In the genomic region with DNA sequence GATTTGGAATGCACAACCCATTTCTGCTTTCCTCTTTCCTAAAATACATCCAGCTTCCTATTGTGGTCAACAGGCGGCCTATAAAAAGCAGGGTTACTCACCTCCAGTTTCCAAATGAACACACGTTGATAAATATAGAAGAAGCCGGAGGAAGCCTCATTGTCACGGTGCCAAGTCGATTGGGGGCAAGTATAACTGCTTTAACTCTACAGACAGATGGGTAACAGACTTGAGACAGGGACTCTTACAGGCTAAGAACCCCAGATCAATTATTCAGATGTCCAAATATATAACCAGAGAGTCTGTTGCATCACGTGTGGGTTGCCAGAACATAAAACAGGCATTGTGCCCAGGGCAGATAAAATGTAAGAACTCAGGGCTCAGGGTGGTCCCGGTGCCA, we compare ENCODE assay signal across 8 mouse cellular contexts. TPM values are rescaled to one million over a fixed set of nuclear protein-coding genes. Genes with fewer than 3 reads are reported as not detected.
DNase-seq lines count a peak whose midpoint lies in the region; ATAC-seq and TF ChIP-seq lines count a peak whose summit lies in the region.

No protein-coding gene starts in this region.

- H3K4me1 ChIP-seq in kidney, embryonic 14.5 days (ENCODE audit: control insufficient read depth, insufficient read depth, low read length), result no peaks in the 10 kb centered on the region
- no peaks in the 10 kb centered on the region for H3K4me1 ChIP-seq in midbrain, embryonic 11.5 days (ENCODE audit: control insufficient read depth, insufficient read depth, low read length)
- H3K4me1 ChIP-seq in liver, embryonic 12.5 days, result no peaks in the 10 kb centered on the region

- peak; percentile 22 for DNase-seq in kidney, adult 11 months
- peak; percentile 43 for DNase-seq in adrenal gland, postnatal 14 days
- DNase-seq in gastrocnemius, adult 2 months, result peak; percentile 70
- peak; percentile 68 to 70 for DNase-seq in heart, postnatal 36 days
- DNase-seq in ovary, postnatal 14 days (ENCODE audit: low spot score), result no peak
- no peak for DNase-seq in midbrain, embryonic 11.5 days (ENCODE audit: low spot score, missing footprints)

- no peak for ATAC-seq in kidney, embryonic 14.5 days (ENCODE audit: low FRiP score, low TSS enrichment)
- no peak for ATAC-seq in midbrain, embryonic 11.5 days (ENCODE audit: low FRiP score)
- ATAC-seq in liver, embryonic 12.5 days, result no peak

- no peak overlapping the region for H3K4me2 ChIP-seq in kidney, embryonic 14.5 days (replicated peaks; ENCODE audit: low read depth, low read length)
- no peak overlapping the region for H3K4me2 ChIP-seq in midbrain, embryonic 11.5 days
- H3K4me2 ChIP-seq in liver, embryonic 12.5 days, result no peak overlapping the region

- WGBS in kidney, embryonic 14.5 days, result 79% methylated on average over 7 of the region's 7 CpGs
- WGBS in midbrain, embryonic 11.5 days, result 91% methylated on average over 7 of the region's 7 CpGs
- 45% methylated on average over 7 of the region's 7 CpGs for WGBS in liver, embryonic 12.5 days (ENCODE audit: insufficient replicate concordance)

- H3K4me3 ChIP-seq in kidney, embryonic 14.5 days (ENCODE audit: low read length), result no peak overlapping the region
- H3K4me3 ChIP-seq in gastrocnemius, adult 2 months, result peak overlapping the region; percentile 8
- H3K4me3 ChIP-seq in midbrain, embryonic 11.5 days (ENCODE audit: low read depth, low read length), result no peak overlapping the region
- H3K4me3 ChIP-seq in liver, embryonic 12.5 days, result no peak overlapping the region

- intact Hi-C loops in gastrocnemius, adult 2 months (cut with DNase I), result loop anchor here (5.0 kb wide), 1 partner anchor 36 kb away; no protein-coding TSS in a partner anchor
- intact Hi-C loops in heart, postnatal 36 days (cut with DNase I), result no loop called here

- no peaks in the 10 kb centered on the region for H3K9me3 ChIP-seq in kidney, embryonic 14.5 days (ENCODE audit: control insufficient read depth, low read length)
- no peaks in the 10 kb centered on the region for H3K9me3 ChIP-seq in midbrain, embryonic 11.5 days (ENCODE audit: control insufficient read depth, low read length)
- H3K9me3 ChIP-seq in liver, embryonic 12.5 days (replicated peaks), result no peaks in the 10 kb centered on the region

- H3K27ac ChIP-seq in kidney, embryonic 14.5 days (ENCODE audit: low read depth, low read length), result no peak overlapping the region
- peak overlapping the region; percentile 78 for H3K27ac ChIP-seq in gastrocnemius, adult 2 months
- H3K27ac ChIP-seq in midbrain, embryonic 11.5 days (ENCODE audit: low read depth, low read length), result no peak overlapping the region
- H3K27ac ChIP-seq in liver, embryonic 12.5 days, result no peak overlapping the region

- no peak for TF ChIP-seq CTCF in gastrocnemius, adult 2 months (IDR thresholded peaks at IDR 0.05)

- no peak overlapping the region for H3K9ac ChIP-seq in kidney, embryonic 14.5 days (ENCODE audit: low read depth, low read length)
- H3K9ac ChIP-seq in midbrain, embryonic 11.5 days (ENCODE audit: low read length), result no peak overlapping the region
- H3K9ac ChIP-seq in liver, embryonic 12.5 days, result no peak overlapping the region

- no peaks in the 10 kb centered on the region for H3K36me3 ChIP-seq in kidney, embryonic 14.5 days (ENCODE audit: control insufficient read depth, insufficient read depth, low read length)
- H3K36me3 ChIP-seq in midbrain, embryonic 11.5 days (ENCODE audit: control insufficient read depth, insufficient read depth, low read length), result no peaks in the 10 kb centered on the region
- H3K36me3 ChIP-seq in liver, embryonic 12.5 days, result no peaks in the 10 kb centered on the region

- H3K27me3 ChIP-seq in kidney, embryonic 14.5 days (ENCODE audit: control insufficient read depth, insufficient read depth, low read length), result no peaks in the 10 kb centered on the region
- H3K27me3 ChIP-seq in midbrain, embryonic 11.5 days (ENCODE audit: control insufficient read depth, insufficient read depth, low read length), result no peaks in the 10 kb centered on the region
- H3K27me3 ChIP-seq in liver, embryonic 12.5 days (replicated peaks), result 0 out of 2 replicates have a peak, but pooled peaks cover 4% of the 10 kb centered on the region

RNA-seq across cellular contexts. Expression of a gene that starts 15.9 kb away (rescaled TPM):
- polyA plus RNA-seq in kidney, embryonic 14.5 days (2014; fragmentation: Nextera tagmentation; extraction: Ambion mirVana), result 2.3 and 3.1 TPM in 2 replicates
- 5.4 and 7.0 TPM in 2 replicates for total RNA-seq in adrenal gland, postnatal 14 days (2021)
- total RNA-seq in gastrocnemius, adult 2 months (2021), result 1 to 10 TPM; 5.5 to 8.3 TPM
- 1 to 10 TPM; 6.3 to 6.4 TPM for total RNA-seq in heart, postnatal 36 days (2021)
- 11.4 and 11.7 TPM in 2 replicates for polyA plus RNA-seq in midbrain, embryonic 11.5 days (2014; fragmentation: Nextera tagmentation; extraction: Ambion mirVana)
- 0.41 and 0.50 TPM in 2 replicates for polyA plus RNA-seq in liver, embryonic 12.5 days (2016; fragmentation: Nextera tagmentation; extraction: Ambion mirVana)

RNA-seq across cellular contexts. Expression of a gene that starts 59.5 kb away (rescaled TPM):
- polyA plus RNA-seq in kidney, embryonic 14.5 days (2014; fragmentation: Nextera tagmentation; extraction: Ambion mirVana), result 5.0 and 8.8 TPM in 2 replicates
- total RNA-seq in adrenal gland, postnatal 14 days (2021), result 4.9 and 6.0 TPM in 2 replicates
- 10 to 100 TPM; 30.9 to 38.3 TPM for total RNA-seq in gastrocnemius, adult 2 months (2021)
- 1 to 10 TPM; 6.5 to 8.3 TPM for total RNA-seq in heart, postnatal 36 days (2021)
- polyA plus RNA-seq in midbrain, embryonic 11.5 days (2014; fragmentation: Nextera tagmentation; extraction: Ambion mirVana), result 9.9 and 11.4 TPM in 2 replicates
- polyA plus RNA-seq in liver, embryonic 12.5 days (2016; fragmentation: Nextera tagmentation; extraction: Ambion mirVana), result 3.5 and 4.2 TPM in 2 replicates

Comparison
In these comparisons a context has a peak if more than half of its experiments do, and no peak if none do; other contexts are left out.
1. DNase-seq: peak in kidney, adult 11 months (single experiment), adrenal gland, postnatal 14 days (single experiment), gastrocnemius, adult 2 months (single experiment) and heart, postnatal 36 days (2 of 2); none in ovary, postnatal 14 days (single experiment) and midbrain, embryonic 11.5 days (single experiment).